Mouse (Mus musculus): ENCODE data around the gene Plin3.

Gene Plin3

GRCm38 (mm10) chr17:56302363-56302996 is 9.8 kb upstream of the Plin3 start:
- in situ Hi-C loops (cut with MboI, MseI): no loop called here

- in situ Hi-C loops (cut with MboI, MseI): no loop called here
Observed at GRCm38 (mm10) chr17:56300186-56300585, 7.5 kb upstream of the Plin3 start, which contains the start of gene Arrdc5. Arrdc5 (minus strand) TSS chr17:56300286.

- in situ Hi-C loops (cut with MboI, MseI): no loop called here
Observed at GRCm38 (mm10) chr17:56298238-56298637, 5.6 kb upstream of the Plin3 start.

- in situ Hi-C loops (cut with MboI, MseI): no loop called here
Observed at GRCm38 (mm10) chr17:56296201-56296600, 3.5 kb upstream of the Plin3 start.

- in situ Hi-C loops (cut with MboI, MseI): no loop called here
Observed at GRCm38 (mm10) chr17:56294241-56294640, 1.6 kb upstream of the Plin3 start.

GRCm38 (mm10) chr17:56293291-56293690 is 618 bp upstream of the Plin3 start:
- in situ Hi-C loops (cut with MboI, MseI): no loop called here

- in situ Hi-C loops (cut with MboI, MseI): no loop called here
Observed at GRCm38 (mm10) chr17:56291826-56292475, 722 bp downstream of the Plin3 start.

- in situ Hi-C loops (cut with MboI, MseI): no loop called here
Observed at GRCm38 (mm10) chr17:56291171-56291511, 1.5 kb downstream of the Plin3 start.

GRCm38 (mm10) chr17:56290388-56291170 is 2.1 kb downstream of the Plin3 start:
- in situ Hi-C loops (cut with MboI, MseI): no loop called here

GRCm38 (mm10) chr17:56289371-56290331 is 3.0 kb downstream of the Plin3 start:
- in situ Hi-C loops (cut with MboI, MseI): no loop called here

- in situ Hi-C loops (cut with MboI, MseI): no loop called here
Observed at GRCm38 (mm10) chr17:56288866-56289265, 3.8 kb downstream of the Plin3 start.

GRCm38 (mm10) chr17:56287830-56288229 is 4.8 kb downstream of the Plin3 start:
- in situ Hi-C loops (cut with MboI, MseI): no loop called here

- in situ Hi-C loops (cut with MboI, MseI): no loop called here
Observed at GRCm38 (mm10) chr17:56285995-56286394, 6.7 kb downstream of the Plin3 start.

GRCm38 (mm10) chr17:56283316-56283715 is 9.4 kb downstream of the Plin3 start:
- in situ Hi-C loops (cut with MboI, MseI): no loop called here

GRCm38 (mm10) chr17:56282802-56283201 is 9.9 kb downstream of the Plin3 start:
- in situ Hi-C loops (cut with MboI, MseI): no loop called here

GRCm38 (mm10) chr17:56281193-56281592 is 11.5 kb downstream of the Plin3 start:
- in situ Hi-C loops (cut with MboI, MseI): no loop called here

GRCm38 (mm10) chr17:56279481-56280155 is 13.1 kb downstream of the Plin3 start:
- in situ Hi-C loops (cut with MboI, MseI): no loop called here

- in situ Hi-C loops (cut with MboI, MseI): no loop called here
Observed at GRCm38 (mm10) chr17:56278340-56278739, 14.3 kb downstream of the Plin3 start.

GRCm38 (mm10) chr17:56277567-56277893 is 15.1 kb downstream of the Plin3 start:
- in situ Hi-C loops (cut with MboI, MseI): no loop called here

GRCm38 (mm10) chr17:56276643-56277566 is 15.8 kb downstream of the Plin3 start, which contains the start of gene Ticam1:
Ticam1 (minus strand) TSS chr17:56276786.
- in situ Hi-C loops (cut with MboI, MseI): no loop called here
